Mouse (Mus musculus) gastrocnemius, postnatal 10 days (tissue): ENCODE measurements around the gene Cep112. TPM values are rescaled to one million over a fixed set of nuclear protein-coding genes. Genes with fewer than 3 reads are reported as not detected.

ENCODE experiments used
- DNase-seq: peaks from one replicate; pipeline ENCODE4 v3.0.0; 2021; ENCODE audit warnings: mixed read lengths
- total RNA-seq, 2 experiments: library from RNA; stranded (reverse); gene quantifications; 2 replicates each; pipeline ENCODE4 v1.2.3; 2021

Cep112 gene
- total RNA-seq, 2 experiments from 2014 or later = 8.6 to 10.7 TPM

GRCm38 (mm10) chr11:108447148-108447547 is 22.2 kb downstream of the Cep112 start:
- no peak for DNase-seq

DNA sequence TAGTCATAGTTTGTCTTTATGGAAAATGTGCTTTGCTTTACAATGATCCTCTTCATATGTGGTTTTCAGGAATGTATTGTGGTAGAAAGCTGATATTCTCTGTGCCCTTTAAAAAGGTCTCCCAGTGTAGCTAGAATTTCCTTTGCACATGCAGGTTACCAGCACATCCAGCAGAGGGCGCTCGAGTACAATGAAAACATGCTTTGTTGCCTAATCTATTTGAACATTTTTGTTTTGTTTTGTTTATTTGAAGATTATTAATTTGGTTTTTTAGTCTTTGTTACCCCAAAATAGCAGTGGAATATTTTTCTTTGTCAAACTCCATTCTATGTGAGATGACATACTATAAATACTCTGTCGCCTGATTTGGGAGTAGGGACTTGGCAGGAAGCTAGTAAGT is 24.8 kb downstream of the Cep112 start:
- peak; percentile 83 for DNase-seq

- no peak for DNase-seq
These were observed 34.6 kb downstream of the Cep112 start for GRCm38 (mm10) chr11:108459599-108459998.

GRCm38 (mm10) chr11:108464138-108464537 is 39.1 kb downstream of the Cep112 start:
- no peak for DNase-seq

GRCm38 (mm10) chr11:108464715-108465301 is 39.8 kb downstream of the Cep112 start:
- DNase-seq = no peak

GRCm38 (mm10) chr11:108475738-108476137 is 50.7 kb downstream of the Cep112 start:
- DNase-seq = no peak

GRCm38 (mm10) chr11:108476226-108476625 is 51.2 kb downstream of the Cep112 start:
- DNase-seq = no peak

DNA sequence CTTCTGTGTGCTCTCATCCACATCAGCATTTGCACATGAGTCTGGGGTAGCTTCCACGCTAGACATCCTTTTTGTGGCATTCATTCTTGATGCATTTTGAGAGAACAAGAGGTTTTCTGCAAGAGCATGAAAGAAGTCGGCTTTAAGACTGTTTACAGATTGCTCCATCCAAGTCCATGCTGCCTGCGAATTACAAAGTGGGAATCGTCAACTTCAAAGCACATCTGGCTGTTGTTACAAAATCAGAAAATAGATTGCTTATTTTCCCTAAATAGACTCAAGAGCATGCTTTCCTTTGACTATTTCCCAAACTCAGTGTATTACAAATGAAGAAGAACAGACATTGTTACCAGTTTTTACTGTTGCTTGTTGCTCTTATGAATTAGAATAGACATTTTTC is 59.0 kb downstream of the Cep112 start:
- DNase-seq = no peak

GRCm38 (mm10) chr11:108488256-108488655 is 63.3 kb downstream of the Cep112 start:
- no peak for DNase-seq

GRCm38 (mm10) chr11:108489863-108490262 is 64.9 kb downstream of the Cep112 start:
- no peak for DNase-seq

GRCm38 (mm10) chr11:108508190-108508589 is 83.2 kb downstream of the Cep112 start:
- DNase-seq = no peak

DNA sequence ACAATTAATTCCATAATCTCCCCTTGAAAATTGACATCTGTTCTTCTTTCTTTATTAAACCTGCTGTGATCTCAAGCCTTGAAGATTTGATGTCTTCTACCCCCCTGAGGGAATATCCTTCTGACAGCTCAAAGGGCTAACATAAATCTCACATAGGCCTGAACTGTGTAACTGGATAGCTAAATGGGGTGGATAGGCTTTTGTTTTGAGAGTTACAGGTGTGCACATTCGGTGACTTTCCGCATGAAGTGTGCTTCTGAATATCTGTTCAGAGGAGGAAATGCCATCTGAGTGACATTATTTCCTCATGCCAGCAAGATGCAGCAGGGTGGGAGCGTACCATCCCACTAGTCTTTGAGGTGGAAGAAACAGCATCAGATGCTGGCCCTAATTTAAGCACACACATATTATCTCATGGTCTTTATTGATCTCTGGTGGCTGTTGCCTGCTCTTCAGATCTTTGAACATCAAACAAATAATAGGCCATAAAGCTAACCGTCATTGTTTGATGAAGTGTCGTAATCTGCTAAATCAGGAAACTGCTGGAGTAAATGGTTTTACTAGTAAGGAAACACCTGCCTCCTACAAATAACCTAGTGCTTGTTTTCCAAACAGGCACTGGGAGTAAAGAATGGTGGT is 102.9 kb downstream of the Cep112 start:
- no peak for DNase-seq

DNA sequence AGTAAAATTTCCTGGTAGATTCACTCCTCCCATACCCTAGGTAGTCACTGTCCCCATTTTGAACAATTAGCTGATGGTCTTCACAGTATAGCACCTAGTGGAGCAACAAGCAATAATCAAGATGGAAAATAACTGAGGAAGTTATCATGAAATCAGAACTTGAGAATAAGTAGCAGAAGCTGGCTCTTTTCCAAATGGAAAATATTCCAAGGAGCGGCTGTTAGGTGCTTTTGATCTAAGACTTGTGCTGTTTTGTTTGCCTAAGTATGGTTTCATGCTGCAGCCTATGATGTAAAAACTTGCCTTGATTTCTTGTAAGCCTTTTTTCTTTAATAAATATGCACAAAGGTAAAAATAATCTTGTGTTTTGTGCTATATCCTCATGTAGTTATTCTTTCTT is 107.9 kb downstream of the Cep112 start:
- DNase-seq = no peak

- no peak for DNase-seq
These were observed 109.0 kb downstream of the Cep112 start for GRCm38 (mm10) chr11:108534014-108534413.

GRCm38 (mm10) chr11:108552997-108553622 is 128.1 kb downstream of the Cep112 start:
- no peak for DNase-seq

GRCm38 (mm10) chr11:108553881-108554280 is 128.9 kb downstream of the Cep112 start:
- DNase-seq = no peak

GRCm38 (mm10) chr11:108558544-108558943 is 133.6 kb downstream of the Cep112 start:
- no peak for DNase-seq

- DNase-seq = no peak
These were observed 134.5 kb downstream of the Cep112 start for GRCm38 (mm10) chr11:108559506-108559905.

DNA sequence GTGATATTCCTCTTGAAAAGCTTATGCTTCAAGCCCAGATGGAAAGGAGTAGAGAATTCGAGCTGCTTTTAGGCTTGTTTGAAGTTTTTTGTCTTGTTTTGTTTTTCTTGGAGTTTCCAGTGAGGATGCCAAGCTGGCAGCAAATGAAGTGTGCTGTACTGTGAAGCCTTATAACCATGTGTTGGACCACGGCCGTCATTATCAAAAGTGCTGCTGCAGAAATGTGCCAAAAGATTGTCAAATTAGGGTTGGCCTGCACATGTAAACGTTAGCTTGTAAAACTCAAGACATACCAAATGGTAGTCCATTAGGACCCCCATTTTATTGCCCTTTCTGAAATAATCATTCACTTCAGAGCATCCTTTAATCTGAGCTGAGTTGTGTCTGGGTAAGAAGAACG is 137.1 kb downstream of the Cep112 start:
- no peak for DNase-seq

- no peak for DNase-seq
These were observed 161.7 kb downstream of the Cep112 start for GRCm38 (mm10) chr11:108586551-108587184.

GRCm38 (mm10) chr11:108593207-108593958 is 168.4 kb downstream of the Cep112 start:
- no peak for DNase-seq

GRCm38 (mm10) chr11:108593959-108594579 is 169.1 kb downstream of the Cep112 start:
- no peak for DNase-seq
